Mouse (Mus musculus) liver, embryonic 14.5 days (tissue): ENCODE data around the gene Baiap2l2. TPM values are rescaled to one million over a fixed set of nuclear protein-coding genes. Genes with fewer than 3 reads are reported as not detected.

ENCODE experiments used
- ATAC-seq: fragments of 200-750 bp; cut with Nextera tagmentation; 2 replicates; pipeline ENCODE4 v1.8.0; 2017; ENCODE audit warnings: moderate number of reproducible peaks, mild to moderate bottlenecking, moderate library complexity; ENCODE audit not compliant: insufficient read depth
- DNase-seq, 3 experiments: peaks; one replicate each; pipeline ENCODE4 v3.0.0-alpha.2; 2012 to 2013; ENCODE audit warnings: low read depth in 3 of 3, low spot score in 3 of 3
- H3K27ac ChIP-seq: fragments of 300-500 bp; sonication (generic); 2 replicates; pipeline ENCODE4 v1.5.1; 2014; ENCODE audit warnings: moderate library complexity, mild to moderate bottlenecking, control low read depth, inconsistent platforms
- H3K27me3 ChIP-seq: fragments of 300-500 bp; sonication (generic); 2 replicates; pipeline ENCODE4 v1.6.1; 2014; ENCODE audit warnings: mild to moderate bottlenecking, low read length, moderate library complexity; ENCODE audit not compliant: control insufficient read depth, insufficient read depth
- H3K36me3 ChIP-seq: fragments of 300-500 bp; sonication (generic); replicated peaks from 2 replicates; pipeline ENCODE4 v1.6.1; 2014; ENCODE audit warnings: low read depth; ENCODE audit not compliant: control insufficient read depth, insufficient read depth
- H3K4me1 ChIP-seq, 2 experiments: fragments of 200-500 bp in 1 of 2; fragments of 300-500 bp in 1 of 2; sonication (generic) in 1 of 2; replicated peaks; 2 replicates each; pipeline ENCODE4 v1.6.1; 2012 to 2014; ENCODE audit warnings: antibody characterized with exemption in 1 of 2, inconsistent platforms in 1 of 2, low read length in 1 of 2; ENCODE audit not compliant: control insufficient read depth in 2 of 2, insufficient read depth in 2 of 2
- H3K4me2 ChIP-seq: fragments of 300-500 bp; sonication (generic); 2 replicates; pipeline ENCODE4 v1.6.1; 2014; ENCODE audit warnings: low read depth, mild to moderate bottlenecking, control low read depth, moderate library complexity
- H3K4me3 ChIP-seq, 2 experiments: fragments of 200-500 bp in 1 of 2; fragments of 300-500 bp in 1 of 2; sonication (generic) in 1 of 2; 2 replicates each; pipeline ENCODE4 v1.5.1; 2012 to 2014; ENCODE audit warnings: low read depth in 2 of 2, low read length in 2 of 2, mild to moderate bottlenecking in 2 of 2, control low read depth in 1 of 2, inconsistent platforms in 1 of 2, moderate library complexity in 1 of 2; ENCODE audit not compliant: insufficient read depth in 1 of 2
- H3K9ac ChIP-seq: fragments of 300-500 bp; sonication (generic); replicated peaks from 2 replicates; pipeline ENCODE4 v1.6.1; 2014; ENCODE audit warnings: mild to moderate bottlenecking, control low read depth, moderate library complexity
- H3K9me3 ChIP-seq: fragments of 300-500 bp; sonication (generic); 2 replicates; pipeline ENCODE4 v1.6.1; 2016; ENCODE audit warnings: low read length, mixed read lengths; ENCODE audit not compliant: control insufficient read depth
- CTCF ChIP-seq: IDR thresholded peaks from 2 replicates; pipeline ENCODE4 v1.5.1; 2016; ENCODE audit warnings: antibody characterized with exemption, low read depth, control low read depth
- EP300 ChIP-seq: IDR thresholded peaks from 2 replicates; pipeline ENCODE4 v1.6.1; 2016; ENCODE audit warnings: antibody characterized with exemption, low read depth
- WGBS: fragments of 180-500 bp; shearing (Covaris S2); extraction: QIAGEN DNeasy Blood & Tissue Kit; methylation state at CpG from one replicate; pipeline ENCODE4 v1.1.7; 2014; ENCODE audit not compliant: insufficient replicate concordance; 5-methylcytosine and 5-hydroxymethylcytosine counted together
- polyA plus RNA-seq, 2 experiments: library from polyadenylated mRNA; depleted of rRNA in 1 of 2; stranded (reverse) in 1 of 2; unstranded in 1 of 2; fragments of >200 nt; fragmentation: Nextera tagmentation in 1 of 2; extraction: Ambion mirVana in 1 of 2; gene quantifications; 2 replicates each; pipeline versions ENCODE4 v1.2.1 to v1.2.3; 2012 to 2014

Gene Baiap2l2
- polyA plus RNA-seq, 2 experiments = 1.2 to 3.9 TPM

DNA sequence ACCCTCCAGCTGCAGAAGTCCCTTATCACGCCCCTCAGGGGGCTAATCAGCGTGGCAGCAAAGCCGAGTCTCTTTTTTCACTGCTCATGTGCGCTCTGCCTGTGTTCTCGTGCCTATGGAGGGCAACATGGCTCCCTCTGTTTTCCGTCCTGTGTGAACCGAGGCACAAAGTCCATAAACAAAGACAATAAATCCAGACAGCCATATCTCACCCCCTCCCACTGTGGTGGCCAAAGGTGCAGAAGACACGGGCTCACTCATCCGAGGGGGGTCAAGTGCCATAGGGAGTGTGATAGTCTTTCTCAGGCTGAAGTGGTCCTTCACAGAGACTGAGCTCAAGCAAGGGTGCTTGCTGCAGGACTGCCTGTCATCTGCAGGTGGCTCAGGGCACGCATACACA lies 12.3 kb downstream of the Baiap2l2 start:
- ATAC-seq = no peak
- no peak overlapping the region for H3K9ac ChIP-seq

DNA sequence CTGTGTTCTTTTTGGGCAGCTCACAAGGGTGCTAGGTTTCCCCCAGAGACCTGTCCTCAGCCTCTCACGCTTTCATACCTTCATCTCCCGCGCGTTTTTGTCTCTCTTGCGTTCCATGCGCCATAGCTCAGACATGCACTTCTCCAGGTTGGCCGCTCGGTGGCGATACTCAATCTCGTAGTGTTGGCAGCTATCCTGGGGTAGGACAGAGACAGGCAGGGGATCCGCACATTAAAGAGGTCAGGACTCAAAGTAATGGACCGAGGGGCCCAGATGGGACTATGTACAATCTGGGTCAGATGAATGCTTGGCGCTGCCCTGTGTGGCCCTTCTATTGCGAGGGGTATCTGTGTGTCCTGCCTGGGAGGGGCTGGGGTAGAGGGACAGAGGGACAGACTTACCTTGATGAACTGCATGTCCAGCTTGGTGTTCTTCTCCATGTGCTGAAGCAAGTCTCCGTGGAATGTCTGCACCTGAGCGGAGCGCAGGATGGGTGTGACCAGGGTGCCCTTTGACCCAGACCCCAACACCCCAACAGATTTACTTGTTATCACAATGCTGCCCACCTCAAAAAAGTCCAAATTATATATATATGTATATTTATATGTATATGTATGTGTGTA lies 14.1 kb downstream of the Baiap2l2 start:
- no peaks in the 10 kb centered on the region for H3K36me3 ChIP-seq
- no peaks in the 10 kb centered on the region for H3K9me3 ChIP-seq
- no peak overlapping the region for H3K9ac ChIP-seq
- no peaks in the 10 kb centered on the region for H3K27me3 ChIP-seq
- WGBS = 16% methylated on average over 17 of the region's 17 CpGs
- peak in 1 of 3 experiments; percentile 36 for DNase-seq
- TF ChIP-seq CTCF (peak; percentile 80), EP300 (no peak)
- H3K4me2 ChIP-seq = peak overlapping the region; percentile 69
- H3K4me1 ChIP-seq = peaks cover 0 to 2% of the 10 kb centered on the region in 2 experiments; a peak in 1 of 4 replicates
- H3K27ac ChIP-seq = no peak overlapping the region
- ATAC-seq = no peak
- no peak overlapping the region for H3K4me3 ChIP-seq

More for the DNA sequence above, 12.3 kb downstream of the Baiap2l2 start:
- 44% methylated on average over 10 of the region's 10 CpGs for WGBS
- no peak for DNase-seq
- H3K4me3 ChIP-seq = no peak overlapping the region
- no peaks in the 10 kb centered on the region for H3K9me3 ChIP-seq
- peaks cover 0 to 2% of the 10 kb centered on the region in 2 experiments; a peak in 1 of 4 replicates for H3K4me1 ChIP-seq
- no peak overlapping the region for H3K4me2 ChIP-seq
- H3K36me3 ChIP-seq = no peaks in the 10 kb centered on the region
- no peaks in the 10 kb centered on the region for H3K27me3 ChIP-seq
- TF ChIP-seq CTCF (no peak), EP300 (no peak)
- no peak overlapping the region for H3K27ac ChIP-seq

DNA sequence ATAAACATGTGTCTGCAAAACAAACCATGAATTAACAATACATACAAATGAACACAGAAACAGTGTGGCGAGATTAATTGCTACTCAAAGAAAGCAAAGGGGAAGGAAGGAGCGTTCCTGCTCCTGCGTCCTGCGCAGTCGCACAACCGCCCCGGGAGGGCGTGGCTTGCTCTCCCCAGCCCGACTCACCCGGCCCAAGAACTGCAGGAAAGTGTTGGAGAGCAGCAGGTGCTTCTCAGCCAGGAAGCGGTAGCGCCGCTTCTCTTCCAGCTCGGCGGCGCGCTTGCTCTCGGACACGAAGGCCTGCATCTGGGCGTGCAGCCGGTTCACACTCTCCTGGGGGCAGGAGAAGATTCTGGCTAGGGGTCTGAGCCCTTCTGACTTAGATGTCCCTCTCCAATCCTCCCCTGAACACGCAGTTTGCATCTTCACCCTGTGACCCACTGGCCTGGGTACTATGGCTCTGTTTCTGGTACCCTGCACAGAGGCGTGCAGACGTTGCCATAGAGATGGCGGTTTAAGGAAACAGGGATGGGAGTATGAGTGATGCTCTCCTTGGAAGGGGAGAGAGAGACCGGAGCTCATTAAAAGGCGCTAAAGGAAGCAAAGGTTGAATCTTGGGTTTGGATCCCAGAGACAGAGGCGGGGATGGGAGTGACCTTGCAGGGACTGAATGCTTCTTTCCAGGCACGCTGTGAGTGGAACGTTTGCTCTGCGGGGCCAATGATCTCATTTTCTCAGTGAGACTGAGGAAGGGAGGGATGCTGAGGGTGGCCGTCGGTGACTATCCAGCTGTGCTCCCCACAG lies 14.8 kb downstream of the Baiap2l2 start:
- Histone ChIP-seq H3K4me2 (peak overlapping the region; percentile 69), H3K4me3 (peak overlapping the region; percentile 15 to 37), H3K4me1 (peaks cover 0 to 2% of the 10 kb centered on the region in 2 experiments; a peak in 1 of 4 replicates), H3K9me3 (no peaks in the 10 kb centered on the region), H3K36me3 (no peaks in the 10 kb centered on the region), H3K27ac (no peak overlapping the region), H3K9ac (no peak overlapping the region; the same call in 1 of the 2 replicates), H3K27me3 (no peaks in the 10 kb centered on the region)
- DNase-seq = peak; percentile 30 to 45 (median 33)
- WGBS = 3% methylated on average over 33 of the region's 33 CpGs
- TF ChIP-seq CTCF (no peak), EP300 (no peak)
- ATAC-seq = 0 out of 2 replicates have a peak, but pooled peaks have one; percentile 48

DNA sequence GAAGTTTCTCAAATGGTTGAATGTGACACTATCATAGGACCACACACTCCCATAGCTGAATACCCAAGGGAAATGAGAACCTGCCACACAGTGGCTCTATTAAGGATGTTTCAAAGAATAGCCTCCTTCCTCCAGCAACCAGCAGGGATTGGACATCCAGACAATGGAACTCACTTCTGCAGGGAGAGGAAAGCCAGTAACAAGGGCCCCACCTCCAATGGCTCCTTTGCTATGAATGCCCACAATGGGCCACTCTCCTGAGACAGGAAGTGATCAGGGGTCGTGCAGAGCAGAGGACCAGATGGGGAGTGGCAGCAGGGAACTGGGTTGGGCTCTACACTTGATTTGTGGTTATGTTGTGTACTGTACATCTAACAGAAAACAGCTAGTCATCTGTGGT lies 16.8 kb downstream of the Baiap2l2 start:
- Histone ChIP-seq H3K27me3 (no peaks in the 10 kb centered on the region), H3K4me1 (peaks cover 0 to 2% of the 10 kb centered on the region in 2 experiments; a peak in 1 of 4 replicates), H3K27ac (no peak overlapping the region), H3K36me3 (no peaks in the 10 kb centered on the region), H3K4me3 (no peak overlapping the region), H3K9me3 (no peaks in the 10 kb centered on the region), H3K4me2 (no peak overlapping the region), H3K9ac (no peak overlapping the region)
- TF ChIP-seq EP300 = no peak
- TF ChIP-seq CTCF = no peak
- WGBS = 3% methylated on average over 1 of the region's 1 CpGs
- ATAC-seq (no peak), DNase-seq (no peak)

DNA sequence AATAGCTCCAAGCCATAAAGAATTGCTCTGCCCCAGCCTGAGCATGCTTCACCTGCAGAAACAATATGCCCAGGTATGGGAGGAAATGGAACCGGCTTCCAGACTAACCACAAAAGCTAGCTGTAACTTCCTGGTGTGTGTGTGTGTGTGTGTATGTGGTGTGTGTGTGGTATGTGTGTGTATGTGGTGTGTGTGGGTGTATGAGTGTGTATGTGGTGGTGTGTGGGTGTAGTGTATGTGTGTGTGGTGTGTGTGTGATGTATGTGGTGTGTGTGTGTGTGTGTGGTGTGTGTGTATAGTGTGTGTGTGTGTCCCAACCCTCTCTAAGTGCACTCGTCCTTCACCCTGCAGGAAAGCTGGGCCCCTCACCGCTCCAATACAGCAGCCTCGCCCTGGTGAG lies 20.0 kb downstream of the Baiap2l2 start:
- Histone ChIP-seq H3K4me3 (no peak overlapping the region), H3K9ac (no peak overlapping the region), H3K4me2 (no peak overlapping the region), H3K27ac (no peak overlapping the region), H3K27me3 (peaks cover 30% of the 10 kb centered on the region), H3K4me1 (no peaks in the 10 kb centered on the region), H3K36me3 (no peaks in the 10 kb centered on the region), H3K9me3 (no peaks in the 10 kb centered on the region)
- ATAC-seq (no peak), DNase-seq (no peak)
- no peak for TF ChIP-seq EP300
- TF ChIP-seq CTCF = no peak
- 35% methylated on average over 4 of the region's 4 CpGs for WGBS
